Mouse (Mus musculus) ES-E14 (cell line): ENCODE results near the gene Cdh26. TPM values are rescaled to one million over a fixed set of nuclear protein-coding genes. Genes with fewer than 3 reads are reported as not detected.

Experiments
- DNase-seq: peaks from one replicate; pipeline ENCODE4 v3.0.0-alpha.2; 2013; ENCODE audit warnings: low read depth, low spot score
- H3K27ac ChIP-seq: 2 replicates; pipeline ENCODE4 v1.5.1; 2012; ENCODE audit warnings: low read depth, mild to moderate bottlenecking, low read length, moderate library complexity, mixed read lengths; ENCODE audit not compliant: poor library complexity, insufficient read depth, severe bottlenecking
- H3K36me3 ChIP-seq: 2 replicates; pipeline ENCODE4 v1.6.1; 2012; ENCODE audit warnings: mild to moderate bottlenecking, low read length, moderate library complexity, mixed read lengths; ENCODE audit not compliant: control insufficient read depth, poor library complexity, insufficient read depth, severe bottlenecking
- H3K4me1 ChIP-seq, 2 experiments: fragments of 150-350 bp in 1 of 2; sonication (generic) in 1 of 2; 2 replicates each; pipeline ENCODE4 v1.6.1; 2012; ENCODE audit warnings: low read length in 2 of 2, mild to moderate bottlenecking in 1 of 2, mixed read lengths in 1 of 2; ENCODE audit not compliant: control insufficient read depth in 2 of 2, insufficient read depth in 2 of 2, poor library complexity in 1 of 2
- H3K4me3 ChIP-seq, 2 experiments: fragments of 150-350 bp in 1 of 2; sonication (generic) in 1 of 2; 2 replicates each; pipeline ENCODE4 v1.5.1; 2012; ENCODE audit warnings: low read length in 2 of 2, low read depth in 1 of 2, mild to moderate bottlenecking in 1 of 2, mixed read lengths in 1 of 2; ENCODE audit not compliant: insufficient read depth in 1 of 2, poor library complexity in 1 of 2, severe bottlenecking in 1 of 2
- H3K9ac ChIP-seq: 2 replicates; pipeline ENCODE4 v1.6.1; 2012; ENCODE audit warnings: low read depth, mild to moderate bottlenecking, low read length, mixed read lengths; ENCODE audit not compliant: poor library complexity, insufficient read depth, severe bottlenecking
- H3K9me3 ChIP-seq: fragments of 150-350 bp; sonication (generic); 2 replicates; pipeline ENCODE4 v1.6.1; 2012; ENCODE audit warnings: low read depth, mild to moderate bottlenecking, low read length; ENCODE audit not compliant: control insufficient read depth, insufficient read depth
- CHD2 ChIP-seq: IDR thresholded peaks from 2 replicates; pipeline ENCODE4 v1.6.1; 2014; ENCODE audit warnings: mild to moderate bottlenecking, low read depth, low read length, inconsistent platforms
- HCFC1 ChIP-seq: IDR thresholded peaks from 2 replicates; pipeline ENCODE4 v1.6.1; 2012; ENCODE audit warnings: low read length, inconsistent platforms, borderline replicate concordance; ENCODE audit not compliant: insufficient read depth
- MAFK ChIP-seq: IDR thresholded peaks from 2 replicates; pipeline ENCODE4 v1.6.1; 2014; ENCODE audit warnings: mild to moderate bottlenecking, low read depth, low read length, inconsistent platforms; ENCODE audit not compliant: insufficient read depth
- ZC3H11A ChIP-seq: IDR thresholded peaks from 2 replicates; pipeline ENCODE4 v1.6.1; 2012; ENCODE audit warnings: low read depth, mild to moderate bottlenecking, inconsistent platforms, low read length, borderline replicate concordance
- ZNF384 ChIP-seq: IDR thresholded peaks from 2 replicates; pipeline ENCODE4 v1.6.1; 2012; ENCODE audit warnings: low read depth, low read length, inconsistent platforms
- in situ Hi-C, 2 experiments: fragments of 600-800 bp; cut with MboI; formaldehyde crosslinking; loops; one replicate each; pipeline ENCODE4 v1.15.1; 2025; ENCODE audit warnings: low sequenced_read_pairs in 2 of 2, inconsistent platforms in 1 of 2; ENCODE audit not compliant: unreplicated experiment in 2 of 2
- total RNA-seq: library from RNA; depleted of rRNA; stranded (reverse); fragments of 300-350 nt; gene quantifications from 2 replicates; pipeline ENCODE4 v1.2.3, GENCODE M21; 2012

Cdh26 gene
- total RNA-seq, 1 experiment = 0.22 TPM

- DNase-seq = no peak
- TF ChIP-seq ZNF384 (no peak), HCFC1 (no peak), CHD2 (no peak), ZC3H11A (no peak), MAFK (no peak)
Measured at GRCm38 (mm10) chr2:178495816-178496215, 65.5 kb downstream of the Cdh26 start.

GRCm38 (mm10) chr2:178497900-178498299 lies 67.6 kb downstream of the Cdh26 start:
- H3K27ac ChIP-seq = no peak overlapping the region
- no peak for DNase-seq
- no peak overlapping the region for H3K9ac ChIP-seq
- H3K4me3 ChIP-seq = no peak overlapping the region
- in situ Hi-C loops = no loop called here
- H3K36me3 ChIP-seq = no peaks in the 10 kb centered on the region
- no peaks in the 10 kb centered on the region for H3K4me1 ChIP-seq
- H3K9me3 ChIP-seq = no peaks in the 10 kb centered on the region
- TF ChIP-seq ZNF384 (no peak), CHD2 (no peak), HCFC1 (no peak), ZC3H11A (no peak), MAFK (no peak)

More at GRCm38 (mm10) chr2:178495816-178496215, 65.5 kb downstream of the Cdh26 start:
- no peaks in the 10 kb centered on the region for H3K9me3 ChIP-seq
- H3K36me3 ChIP-seq = no peaks in the 10 kb centered on the region
- H3K4me1 ChIP-seq = no peaks in the 10 kb centered on the region
- no peak overlapping the region for H3K27ac ChIP-seq
- H3K4me3 ChIP-seq = no peak overlapping the region
- in situ Hi-C loops = no loop called here
- H3K9ac ChIP-seq = no peak overlapping the region

GRCm38 (mm10) chr2:178498409-178498808 lies 68.1 kb downstream of the Cdh26 start:
- Histone ChIP-seq H3K4me1 (no peaks in the 10 kb centered on the region), H3K27ac (no peak overlapping the region), H3K9me3 (no peaks in the 10 kb centered on the region), H3K9ac (no peak overlapping the region), H3K4me3 (no peak overlapping the region), H3K36me3 (no peaks in the 10 kb centered on the region)
- in situ Hi-C loops = no loop called here
- no peak for TF ChIP-seq ZC3H11A
- TF ChIP-seq ZNF384 = no peak
- no peak for TF ChIP-seq HCFC1
- TF ChIP-seq MAFK = no peak
- TF ChIP-seq CHD2 = no peak
- no peak for DNase-seq

GRCm38 (mm10) chr2:178502469-178502868 lies 72.1 kb downstream of the Cdh26 start:
- H3K9me3 ChIP-seq = no peaks in the 10 kb centered on the region
- in situ Hi-C loops = no loop called here
- no peak overlapping the region for H3K9ac ChIP-seq

GRCm38 (mm10) chr2:178506056-178506455 lies 75.7 kb downstream of the Cdh26 start:
- H3K4me3 ChIP-seq = no peak overlapping the region
- H3K27ac ChIP-seq = no peak overlapping the region
- in situ Hi-C loops = no loop called here
- no peak overlapping the region for H3K9ac ChIP-seq
- H3K4me1 ChIP-seq = no peaks in the 10 kb centered on the region
- DNase-seq = no peak
- no peaks in the 10 kb centered on the region for H3K36me3 ChIP-seq
- no peaks in the 10 kb centered on the region for H3K9me3 ChIP-seq
- no peak for TF ChIP-seq HCFC1
- no peak for TF ChIP-seq ZC3H11A
- no peak for TF ChIP-seq ZNF384
- TF ChIP-seq MAFK = no peak
- no peak for TF ChIP-seq CHD2

More at GRCm38 (mm10) chr2:178502469-178502868, 72.1 kb downstream of the Cdh26 start:
- no peak overlapping the region for H3K27ac ChIP-seq
- TF ChIP-seq ZNF384 = no peak
- TF ChIP-seq MAFK = no peak
- no peak overlapping the region for H3K4me3 ChIP-seq
- H3K36me3 ChIP-seq = no peaks in the 10 kb centered on the region
- no peak for DNase-seq
- no peaks in the 10 kb centered on the region for H3K4me1 ChIP-seq
